Mouse (Mus musculus): ENCODE results near the gene Mpz. TPM values are rescaled to one million over a fixed set of nuclear protein-coding genes. Genes with fewer than 3 reads are reported as not detected.

Mpz gene
- polyA plus RNA-seq, 1 experiment, result 0.11 TPM

DNA sequence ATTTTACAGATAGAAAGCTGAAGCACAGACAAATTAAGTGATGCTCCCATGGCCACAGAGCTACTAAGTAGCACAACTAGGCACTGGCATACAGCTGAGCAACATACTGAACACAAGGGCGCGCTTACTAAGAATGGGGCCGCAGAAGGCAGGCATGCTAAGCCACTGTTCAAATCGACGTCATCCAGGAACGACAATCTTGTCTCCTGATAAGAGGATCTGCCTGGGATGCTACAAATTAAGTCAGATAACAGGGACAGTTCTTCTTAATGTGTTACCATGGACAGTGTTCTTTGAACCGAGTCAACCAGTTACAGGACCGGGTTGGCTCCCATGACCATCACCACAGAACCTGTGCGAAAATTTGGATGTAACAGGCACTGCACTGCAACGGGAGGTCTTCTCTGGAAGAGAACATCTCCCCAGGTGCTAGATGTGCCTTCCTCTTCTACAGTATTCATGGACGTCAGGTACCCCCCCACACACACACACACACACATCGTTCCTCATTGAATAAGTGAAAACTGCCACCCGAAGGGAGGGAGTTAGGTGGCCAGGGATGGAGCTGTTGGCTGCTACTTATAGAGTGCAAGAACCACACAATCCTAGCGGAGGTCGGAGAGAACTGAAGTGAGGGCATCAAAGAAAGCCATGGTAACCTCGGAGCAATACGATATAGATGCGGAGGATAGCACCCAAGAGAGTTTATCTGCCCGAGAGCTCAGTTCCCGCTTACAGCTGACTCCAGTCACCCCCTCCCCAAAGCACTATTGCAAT lies 44.7 kb downstream of the Mpz start:
- no peak overlapping the region for H3K4me3 ChIP-seq (ENCODE audit: insufficient read depth, poor library complexity, severe bottlenecking)
- no peaks in the 10 kb centered on the region for H3K79me3 ChIP-seq (ENCODE audit: low read depth)
- H3K36me3 ChIP-seq (ENCODE audit: control insufficient read depth, insufficient read depth), result no peaks in the 10 kb centered on the region
- H3ac ChIP-seq (ENCODE audit: control insufficient read depth, insufficient read length, low read depth), result no peak overlapping the region
- H3K27me3 ChIP-seq (ENCODE audit: control insufficient read depth, insufficient read depth, insufficient read length), result no peaks in the 10 kb centered on the region
- H3K79me2 ChIP-seq (ENCODE audit: control insufficient read depth, insufficient read depth), result no peaks in the 10 kb centered on the region
- no peak for TF ChIP-seq FOSL1 (IDR thresholded peaks at IDR 0.05; ENCODE audit: insufficient read depth, low read length, poor library complexity, severe bottlenecking)
- no peak for TF ChIP-seq MYOD1 (IDR thresholded peaks at IDR 0.05; ENCODE audit: control insufficient read depth, insufficient read length, low read depth)
- TF ChIP-seq MAX (IDR thresholded peaks at IDR 0.05), result no peak
- no peak for TF ChIP-seq CTCF (IDR thresholded peaks at IDR 0.05; ENCODE audit: control insufficient read depth, insufficient read depth, insufficient read length)
- TF ChIP-seq USF1 (IDR thresholded peaks at IDR 0.05; ENCODE audit: low read depth), result no peak
- TF ChIP-seq CEBPB (IDR thresholded peaks at IDR 0.05; ENCODE audit: low read depth), result no peak
- TF ChIP-seq MYOG (IDR thresholded peaks at IDR 0.05; ENCODE audit: control insufficient read depth, extremely low read depth, insufficient read length), result no peak

DNA sequence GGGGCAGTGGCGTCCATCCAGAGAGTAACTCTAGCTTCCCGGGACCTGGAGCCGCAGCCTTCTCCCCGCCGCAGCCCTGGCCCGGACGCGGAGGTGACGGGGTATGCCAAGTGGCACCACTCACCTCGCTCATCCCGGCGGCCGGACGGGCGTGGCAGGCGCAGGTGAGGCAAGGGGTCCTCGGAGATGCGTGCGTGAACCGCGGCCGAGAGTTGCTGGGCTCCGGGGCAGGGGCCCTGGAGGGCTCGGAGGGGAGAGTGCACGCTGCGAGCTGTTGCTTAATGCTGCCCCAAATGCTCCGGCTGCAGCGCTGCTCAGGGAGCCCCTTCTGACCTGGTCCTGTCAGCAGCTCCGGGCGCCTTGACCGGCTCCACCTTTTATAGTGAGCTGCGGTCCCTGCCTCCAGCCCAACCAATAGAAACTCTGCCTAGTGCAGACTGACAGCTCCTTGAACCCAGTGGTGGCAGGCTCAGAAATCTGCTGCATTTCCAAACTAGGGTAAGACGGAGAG lies 45.4 kb downstream of the Mpz start, which contains the start of gene Pcp4l1:
TSS of gene Pcp4l1 (minus strand) at position 382 of the 511 bp plus-strand sequence.
- Histone ChIP-seq H3ac (ENCODE audit: control insufficient read depth, insufficient read length, low read depth) (no peak within 1 kb of the TSS), H3K79me2 (ENCODE audit: control insufficient read depth, insufficient read depth) (no peaks in the 10 kb centered on the region), H3K4me3 (ENCODE audit: insufficient read depth, poor library complexity, severe bottlenecking) (no peak within 1 kb of the TSS), H3K36me3 (ENCODE audit: control insufficient read depth, insufficient read depth) (no peaks in the 10 kb centered on the region), H3K79me3 (ENCODE audit: low read depth) (no peaks in the 10 kb centered on the region), H3K27me3 (ENCODE audit: control insufficient read depth, insufficient read depth, insufficient read length) (no peaks in the 10 kb centered on the region)
- TF ChIP-seq CEBPB (IDR thresholded peaks at IDR 0.05; ENCODE audit: low read depth) (no peak), MYOG (IDR thresholded peaks at IDR 0.05; ENCODE audit: control insufficient read depth, extremely low read depth, insufficient read length) (no peak), CTCF (IDR thresholded peaks at IDR 0.05; ENCODE audit: control insufficient read depth, insufficient read depth, insufficient read length) (no peak), USF1 (IDR thresholded peaks at IDR 0.05; ENCODE audit: low read depth) (no peak), MAX (IDR thresholded peaks at IDR 0.05) (no peak)

DNA sequence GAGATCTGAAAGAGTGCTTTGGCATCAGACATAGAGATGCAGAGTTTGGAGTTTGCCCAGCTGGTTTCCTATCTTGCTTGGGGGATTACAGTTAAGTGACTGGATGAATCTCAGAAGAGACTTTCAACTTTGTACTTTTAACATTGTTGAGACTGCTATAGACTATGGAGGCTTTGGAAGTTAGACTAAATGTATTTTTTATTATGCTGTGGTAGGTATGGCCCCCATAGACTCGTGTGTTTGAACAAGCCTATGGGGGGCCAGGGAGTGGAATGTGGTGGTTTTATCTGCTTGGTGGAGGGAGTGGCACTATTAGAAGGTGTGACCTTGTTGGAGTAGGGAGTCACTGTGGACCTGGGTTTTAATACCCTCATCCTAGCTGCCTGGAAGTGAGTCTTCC lies 49.0 kb downstream of the Mpz start:
- Histone ChIP-seq H3ac (ENCODE audit: control insufficient read depth, insufficient read length, low read depth) (no peak overlapping the region), H3K79me2 (ENCODE audit: control insufficient read depth, insufficient read depth) (no peaks in the 10 kb centered on the region), H3K36me3 (ENCODE audit: control insufficient read depth, insufficient read depth) (no peaks in the 10 kb centered on the region), H3K27me3 (ENCODE audit: control insufficient read depth, insufficient read depth, insufficient read length) (no peaks in the 10 kb centered on the region), H3K79me3 (ENCODE audit: low read depth) (no peaks in the 10 kb centered on the region), H3K4me3 (ENCODE audit: insufficient read depth, poor library complexity, severe bottlenecking) (no peak overlapping the region)
- TF ChIP-seq MYOD1 (IDR thresholded peaks at IDR 0.05; ENCODE audit: control insufficient read depth, insufficient read length, low read depth) (no peak), CTCF (IDR thresholded peaks at IDR 0.05; ENCODE audit: control insufficient read depth, insufficient read depth, insufficient read length) (no peak), MYOG (IDR thresholded peaks at IDR 0.05; ENCODE audit: control insufficient read depth, extremely low read depth, insufficient read length) (no peak), USF1 (IDR thresholded peaks at IDR 0.05; ENCODE audit: low read depth) (no peak), MAX (IDR thresholded peaks at IDR 0.05) (no peak), CEBPB (IDR thresholded peaks at IDR 0.05; ENCODE audit: low read depth) (no peak), FOSL1 (IDR thresholded peaks at IDR 0.05; ENCODE audit: insufficient read depth, low read length, poor library complexity, severe bottlenecking) (no peak)

DNA sequence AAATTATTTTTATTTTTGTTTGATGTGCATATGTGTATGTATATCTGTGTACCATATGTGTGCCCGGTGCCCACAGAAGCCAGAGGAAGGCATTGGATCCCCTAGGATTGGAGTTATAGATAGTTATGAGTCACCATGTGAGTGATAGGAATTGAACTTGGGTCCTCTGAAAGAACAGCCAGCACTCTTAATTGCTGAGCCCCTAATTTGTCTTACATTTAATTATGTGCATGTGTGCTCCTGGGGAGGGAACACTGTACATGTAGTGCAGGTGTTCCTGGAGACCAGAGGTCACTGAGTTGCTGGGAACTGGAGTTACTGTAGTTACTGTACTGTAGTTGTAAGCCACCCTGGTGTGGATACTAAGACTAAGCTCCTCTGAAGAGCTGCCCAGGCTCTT lies 50.3 kb downstream of the Mpz start:
- H3K79me2 ChIP-seq (ENCODE audit: control insufficient read depth, insufficient read depth), result no peaks in the 10 kb centered on the region
- H3ac ChIP-seq (ENCODE audit: control insufficient read depth, insufficient read length, low read depth), result no peak overlapping the region
- H3K27me3 ChIP-seq (ENCODE audit: control insufficient read depth, insufficient read depth, insufficient read length), result no peaks in the 10 kb centered on the region
- no peaks in the 10 kb centered on the region for H3K79me3 ChIP-seq (ENCODE audit: low read depth)
- H3K36me3 ChIP-seq (ENCODE audit: control insufficient read depth, insufficient read depth), result no peaks in the 10 kb centered on the region
- TF ChIP-seq USF1 (IDR thresholded peaks at IDR 0.05; ENCODE audit: low read depth) (no peak), MAX (IDR thresholded peaks at IDR 0.05) (no peak), MYOG (IDR thresholded peaks at IDR 0.05; ENCODE audit: control insufficient read depth, extremely low read depth, insufficient read length) (no peak), FOSL1 (IDR thresholded peaks at IDR 0.05; ENCODE audit: insufficient read depth, low read length, poor library complexity, severe bottlenecking) (no peak), MYOD1 (IDR thresholded peaks at IDR 0.05; ENCODE audit: control insufficient read depth, insufficient read length, low read depth) (no peak), CEBPB (IDR thresholded peaks at IDR 0.05; ENCODE audit: low read depth) (no peak), CTCF (IDR thresholded peaks at IDR 0.05; ENCODE audit: control insufficient read depth, insufficient read depth, insufficient read length) (no peak)
- H3K4me3 ChIP-seq (ENCODE audit: insufficient read depth, poor library complexity, severe bottlenecking), result no peak overlapping the region

DNA sequence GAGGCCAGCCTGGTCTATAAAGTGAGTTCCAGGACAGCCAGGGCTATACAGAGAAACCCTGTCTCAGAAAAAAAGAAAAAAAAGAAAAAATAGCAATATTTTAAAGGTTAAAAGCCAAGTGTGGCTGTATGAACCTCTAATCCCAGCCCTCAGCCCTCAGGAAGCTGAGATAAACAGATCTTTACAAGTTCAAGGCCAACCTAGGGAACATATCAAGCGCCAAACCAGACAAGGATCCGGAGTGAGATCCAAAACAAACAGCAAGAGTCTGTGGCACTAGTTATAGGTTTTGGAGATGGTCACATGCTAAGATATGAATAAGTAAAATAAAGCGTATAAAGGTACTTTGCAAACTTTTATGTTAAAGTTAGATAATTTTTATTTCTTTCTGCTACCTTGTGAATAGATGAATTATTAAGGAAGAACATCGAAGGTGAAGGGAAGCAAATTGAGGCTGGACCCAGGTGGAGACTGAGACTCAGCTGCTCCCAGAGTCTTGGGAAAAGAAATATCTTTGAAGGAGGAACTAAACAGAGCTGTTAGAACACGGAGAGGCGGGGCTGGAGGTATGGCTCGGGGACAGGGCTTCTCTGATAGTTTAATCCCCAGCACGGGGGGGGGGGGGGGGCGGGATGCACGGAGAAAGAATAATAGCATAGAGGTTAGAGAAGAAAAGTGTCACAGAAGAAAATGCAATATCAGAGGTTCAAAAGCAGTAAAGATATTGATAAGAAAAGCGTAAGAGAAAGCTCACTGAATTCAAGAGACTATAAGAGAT lies 53.1 kb downstream of the Mpz start:
- TF ChIP-seq USF1 (IDR thresholded peaks at IDR 0.05; ENCODE audit: low read depth) (no peak), CTCF (IDR thresholded peaks at IDR 0.05; ENCODE audit: control insufficient read depth, insufficient read depth, insufficient read length) (no peak), CEBPB (IDR thresholded peaks at IDR 0.05; ENCODE audit: low read depth) (no peak), MYOG (IDR thresholded peaks at IDR 0.05; ENCODE audit: control insufficient read depth, extremely low read depth, insufficient read length) (no peak), MAX (IDR thresholded peaks at IDR 0.05) (no peak), MYOD1 (IDR thresholded peaks at IDR 0.05; ENCODE audit: control insufficient read depth, insufficient read length, low read depth) (no peak), FOSL1 (IDR thresholded peaks at IDR 0.05; ENCODE audit: insufficient read depth, low read length, poor library complexity, severe bottlenecking) (no peak)
- H3K79me3 ChIP-seq (ENCODE audit: low read depth), result no peaks in the 10 kb centered on the region
- H3ac ChIP-seq (ENCODE audit: control insufficient read depth, insufficient read length, low read depth), result no peak overlapping the region
- no peaks in the 10 kb centered on the region for H3K27me3 ChIP-seq (ENCODE audit: control insufficient read depth, insufficient read depth, insufficient read length)
- no peaks in the 10 kb centered on the region for H3K79me2 ChIP-seq (ENCODE audit: control insufficient read depth, insufficient read depth)
- no peak overlapping the region for H3K4me3 ChIP-seq (ENCODE audit: insufficient read depth, poor library complexity, severe bottlenecking)
- H3K36me3 ChIP-seq (ENCODE audit: control insufficient read depth, insufficient read depth), result no peaks in the 10 kb centered on the region

All from C2C12 (cell line).